Mouse (Mus musculus): Measurements from ENCODE around the gene Sgip1. TPM values are rescaled to one million over a fixed set of nuclear protein-coding genes. Genes with fewer than 3 reads are reported as not detected.

Gene Sgip1
- polyA plus RNA-seq, 1 experiment = 0.10 TPM

DNA sequence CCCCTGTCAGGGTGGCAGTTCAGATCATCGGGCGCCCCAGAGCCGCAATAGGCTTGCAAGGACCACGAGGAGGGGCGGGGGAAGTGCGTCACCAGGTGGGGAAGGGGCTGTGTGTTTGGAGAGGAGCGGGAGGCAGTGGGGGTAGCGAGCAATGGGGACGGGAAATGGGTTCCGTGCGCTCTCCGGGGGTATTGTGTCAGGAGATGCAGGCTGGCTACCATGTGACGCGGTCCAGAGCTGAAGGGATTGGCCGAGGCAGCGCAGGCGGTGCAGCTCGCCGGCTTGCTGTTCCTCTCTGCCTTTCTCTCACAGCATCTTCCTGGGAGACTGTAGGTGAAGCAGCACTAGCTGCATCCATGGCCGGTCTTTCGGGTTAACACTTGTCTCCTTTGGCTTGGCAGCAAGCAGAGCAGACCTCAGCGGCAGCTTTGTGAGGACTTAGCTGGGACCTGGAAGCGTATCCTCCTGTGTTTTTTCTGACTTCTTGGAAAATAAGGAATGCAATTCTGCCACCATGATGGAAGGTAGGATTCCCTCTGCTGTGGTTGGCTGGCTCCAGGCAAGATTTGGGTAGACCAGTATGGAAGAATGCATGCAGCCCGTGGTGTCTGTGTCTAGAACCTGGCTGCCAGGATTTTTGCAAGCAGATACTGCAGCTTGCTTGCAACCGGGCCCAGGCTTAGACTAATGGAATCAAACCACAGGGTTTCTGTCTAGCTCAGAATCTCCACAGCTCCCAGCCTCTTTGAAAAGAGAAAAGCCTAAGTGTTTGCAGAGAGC is 19.1 kb downstream of the Sgip1 start:
- Histone ChIP-seq H3K4me3 (peak overlapping the region; percentile 18), H3K27me3 (ENCODE audit: control insufficient read depth, insufficient read depth, insufficient read length) (no peaks in the 10 kb centered on the region), H3ac (ENCODE audit: control insufficient read depth, insufficient read length) (no peak overlapping the region), H3K36me3 (ENCODE audit: control insufficient read depth, insufficient read depth) (no peaks in the 10 kb centered on the region), H3K79me2 (ENCODE audit: control insufficient read depth, insufficient read depth) (no peaks in the 10 kb centered on the region), H3K4me2 (ENCODE audit: low read depth) (peak overlapping the region; percentile 84)
- no peak for TF ChIP-seq MAX (IDR thresholded peaks at IDR 0.05; ENCODE audit: low read depth)
- TF ChIP-seq TCF12 (IDR thresholded peaks at IDR 0.05; ENCODE audit: insufficient read depth, poor library complexity, severe bottlenecking) = no peak
- TF ChIP-seq POLR2AphosphoS2 (IDR thresholded peaks at IDR 0.05; ENCODE audit: insufficient read length, low read depth) = no peak
- no peak for TF ChIP-seq CEBPB (IDR thresholded peaks at IDR 0.05; ENCODE audit: insufficient read depth, poor library complexity, severe bottlenecking)
- TF ChIP-seq REST (IDR thresholded peaks at IDR 0.05; ENCODE audit: insufficient read depth, insufficient read length) = no peak
- TF ChIP-seq E2F4 (IDR thresholded peaks at IDR 0.05; ENCODE audit: insufficient read depth) = no peak
- no peak for TF ChIP-seq SRF (IDR thresholded peaks at IDR 0.05; ENCODE audit: control insufficient read depth, insufficient read length, low read depth)
- no peak for TF ChIP-seq TCF3 (IDR thresholded peaks at IDR 0.05; ENCODE audit: insufficient read length, low read depth)
- TF ChIP-seq MYOG (IDR thresholded peaks at IDR 0.05; ENCODE audit: control insufficient read depth in 1 of 3, insufficient read depth in 1 of 3, insufficient read length in 2 of 3, low read depth in 2 of 3) = no peak

DNA sequence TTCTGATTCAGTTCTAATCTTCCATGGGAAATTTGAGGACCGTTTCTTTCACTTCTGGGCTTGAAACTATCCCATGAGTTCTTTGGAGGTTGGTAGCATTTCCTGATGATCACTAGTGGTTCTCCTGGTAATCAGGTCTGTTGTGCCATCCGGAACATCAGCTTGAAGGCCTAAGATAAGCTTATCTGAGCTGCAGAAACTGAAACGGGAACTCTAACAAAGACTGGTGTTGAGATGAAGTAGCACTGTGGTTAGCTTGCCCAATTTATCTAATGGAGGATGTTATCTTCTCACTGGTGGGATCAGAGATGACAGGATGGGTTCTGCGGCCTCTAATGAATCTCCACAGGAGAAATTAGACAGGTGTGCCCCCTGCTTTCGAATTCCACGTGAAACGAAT is 21.0 kb downstream of the Sgip1 start:
- Histone ChIP-seq H3K4me2 (ENCODE audit: low read depth) (no peak overlapping the region), H3ac (ENCODE audit: control insufficient read depth, insufficient read length) (no peak overlapping the region), H3K4me3 (no peak overlapping the region), H3K36me3 (ENCODE audit: control insufficient read depth, insufficient read depth) (no peaks in the 10 kb centered on the region), H3K79me2 (ENCODE audit: control insufficient read depth, insufficient read depth) (no peaks in the 10 kb centered on the region), H3K27me3 (ENCODE audit: control insufficient read depth, insufficient read depth, insufficient read length) (no peaks in the 10 kb centered on the region)
- TF ChIP-seq SRF (IDR thresholded peaks at IDR 0.05; ENCODE audit: control insufficient read depth, insufficient read length, low read depth) (no peak), USF1 (IDR thresholded peaks at IDR 0.05; ENCODE audit: low read depth) (no peak), E2F4 (IDR thresholded peaks at IDR 0.05; ENCODE audit: insufficient read depth) (no peak), TCF12 (IDR thresholded peaks at IDR 0.05; ENCODE audit: insufficient read depth, poor library complexity, severe bottlenecking) (no peak), MAX (IDR thresholded peaks at IDR 0.05; ENCODE audit: low read depth) (no peak), MYOG (IDR thresholded peaks at IDR 0.05; ENCODE audit: control insufficient read depth in 1 of 3, insufficient read depth in 1 of 3, insufficient read length in 2 of 3, low read depth in 2 of 3) (no peak), TCF3 (IDR thresholded peaks at IDR 0.05; ENCODE audit: insufficient read length, low read depth) (no peak), REST (IDR thresholded peaks at IDR 0.05; ENCODE audit: insufficient read depth, insufficient read length) (no peak), POLR2A (IDR thresholded peaks at IDR 0.05; ENCODE audit: insufficient read length, low read depth) (no peak), POLR2AphosphoS2 (IDR thresholded peaks at IDR 0.05; ENCODE audit: insufficient read length, low read depth) (no peak), MYOD1 (IDR thresholded peaks at IDR 0.05; ENCODE audit: control insufficient read depth in 1 of 3, insufficient read length in 2 of 3, low read depth in 2 of 3) (no peak), CEBPB (IDR thresholded peaks at IDR 0.05; ENCODE audit: insufficient read depth, poor library complexity, severe bottlenecking) (no peak)

DNA sequence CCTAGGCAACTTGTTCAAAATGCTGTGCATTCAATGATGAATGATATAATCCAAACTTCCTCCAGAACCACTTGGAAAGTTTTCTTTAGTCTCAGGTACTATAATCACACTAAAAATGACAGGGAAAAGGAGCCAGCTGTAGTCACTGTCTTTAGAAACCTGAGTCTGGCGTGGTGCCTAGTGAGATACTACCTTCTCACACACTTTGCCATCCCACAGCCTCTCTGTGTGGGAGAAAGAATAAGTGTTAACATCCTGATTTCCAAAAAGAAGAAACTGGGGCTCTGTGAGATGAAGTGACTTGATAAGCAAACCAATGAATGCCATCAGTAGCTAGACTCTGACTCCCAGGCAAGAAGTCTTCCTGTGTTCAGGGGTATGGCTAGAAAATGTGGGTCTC is 28.0 kb downstream of the Sgip1 start:
- TF ChIP-seq USF1 (IDR thresholded peaks at IDR 0.05; ENCODE audit: low read depth) (no peak), TCF3 (IDR thresholded peaks at IDR 0.05; ENCODE audit: insufficient read length, low read depth) (no peak), MAX (IDR thresholded peaks at IDR 0.05; ENCODE audit: low read depth) (no peak), CEBPB (IDR thresholded peaks at IDR 0.05; ENCODE audit: insufficient read depth, poor library complexity, severe bottlenecking) (no peak), SRF (IDR thresholded peaks at IDR 0.05; ENCODE audit: control insufficient read depth, insufficient read length, low read depth) (no peak)
- no peak overlapping the region for H3ac ChIP-seq (ENCODE audit: control insufficient read depth, insufficient read length)
- H3K79me2 ChIP-seq (ENCODE audit: control insufficient read depth, insufficient read depth) = no peaks in the 10 kb centered on the region
- no peak overlapping the region for H3K4me2 ChIP-seq (ENCODE audit: low read depth)
- H3K4me3 ChIP-seq = no peak overlapping the region
- H3K36me3 ChIP-seq (ENCODE audit: control insufficient read depth, insufficient read depth) = no peaks in the 10 kb centered on the region
- no peaks in the 10 kb centered on the region for H3K27me3 ChIP-seq (ENCODE audit: control insufficient read depth, insufficient read depth, insufficient read length)

DNA sequence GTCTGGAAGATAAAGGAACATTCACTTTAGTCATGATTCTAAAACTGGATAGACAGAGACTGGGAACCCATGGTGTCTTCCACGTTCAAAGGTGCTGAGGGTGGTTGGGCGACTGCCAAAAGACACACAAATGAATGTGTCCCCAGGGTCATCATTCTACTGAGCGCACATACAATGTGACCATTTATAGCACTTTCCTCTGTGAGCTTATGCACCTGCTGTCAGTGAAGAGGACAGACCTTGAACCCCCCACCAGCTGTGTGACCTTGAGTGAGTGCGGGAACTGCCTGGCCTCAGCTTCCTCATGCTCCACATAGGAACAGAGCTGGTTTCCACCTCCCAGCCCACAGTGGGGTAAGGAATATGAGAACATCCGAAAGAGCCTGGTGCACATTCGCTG is 28.8 kb downstream of the Sgip1 start:
- Histone ChIP-seq H3K79me2 (ENCODE audit: control insufficient read depth, insufficient read depth) (no peaks in the 10 kb centered on the region), H3K36me3 (ENCODE audit: control insufficient read depth, insufficient read depth) (no peaks in the 10 kb centered on the region), H3K27me3 (ENCODE audit: control insufficient read depth, insufficient read depth, insufficient read length) (no peaks in the 10 kb centered on the region), H3K4me2 (ENCODE audit: low read depth) (no peak overlapping the region), H3K4me3 (no peak overlapping the region), H3ac (ENCODE audit: control insufficient read depth, insufficient read length) (no peak overlapping the region)
- TF ChIP-seq TCF3 (IDR thresholded peaks at IDR 0.05; ENCODE audit: insufficient read length, low read depth) = no peak

DNA sequence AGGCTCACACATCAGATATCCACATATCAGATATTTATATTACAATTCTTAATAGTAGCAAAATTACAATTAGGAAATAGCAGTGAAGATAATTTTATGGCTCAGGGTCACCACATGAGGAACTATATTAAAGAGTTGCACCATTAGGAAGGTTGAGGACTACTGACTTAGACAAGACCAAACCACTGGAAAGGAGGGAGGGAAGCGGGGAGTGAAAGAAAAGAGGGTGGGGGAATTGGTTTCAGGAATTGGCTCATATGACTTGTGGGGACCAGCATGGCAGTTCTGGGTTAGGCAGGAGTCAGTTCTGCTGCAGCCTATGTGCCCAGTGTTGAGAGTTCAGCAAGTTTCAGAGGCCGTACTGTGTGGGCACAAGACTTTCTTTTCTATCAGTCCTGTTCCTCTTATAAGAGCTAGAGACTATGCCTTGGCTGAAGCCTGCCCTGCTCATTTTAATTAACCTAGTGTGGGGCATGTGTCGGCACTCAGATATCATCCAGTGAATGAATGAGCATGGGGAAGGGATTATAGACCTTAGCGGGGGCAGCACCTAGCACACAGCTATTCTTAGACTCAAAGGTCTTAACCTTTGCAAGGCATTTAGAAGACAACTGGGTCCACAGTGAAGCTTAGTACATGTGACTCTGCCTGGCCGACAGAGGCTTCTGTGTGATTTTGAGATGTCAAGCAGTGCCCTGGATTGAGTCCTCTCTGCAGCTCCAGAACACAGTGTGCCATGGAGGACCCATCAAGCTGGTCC is 30.7 kb downstream of the Sgip1 start:
- no peak overlapping the region for H3K4me3 ChIP-seq
- H3K36me3 ChIP-seq (ENCODE audit: control insufficient read depth, insufficient read depth) = no peaks in the 10 kb centered on the region
- H3K4me2 ChIP-seq (ENCODE audit: low read depth) = no peak overlapping the region
- TF ChIP-seq POLR2AphosphoS2 (IDR thresholded peaks at IDR 0.05; ENCODE audit: insufficient read length, low read depth) (no peak), MYOD1 (IDR thresholded peaks at IDR 0.05; ENCODE audit: control insufficient read depth in 1 of 3, insufficient read length in 2 of 3, low read depth in 2 of 3) (no peak), SRF (IDR thresholded peaks at IDR 0.05; ENCODE audit: control insufficient read depth, insufficient read length, low read depth) (no peak), REST (IDR thresholded peaks at IDR 0.05; ENCODE audit: insufficient read depth, insufficient read length) (no peak), E2F4 (IDR thresholded peaks at IDR 0.05; ENCODE audit: insufficient read depth) (no peak), CEBPB (IDR thresholded peaks at IDR 0.05; ENCODE audit: insufficient read depth, poor library complexity, severe bottlenecking) (no peak), POLR2A (IDR thresholded peaks at IDR 0.05; ENCODE audit: insufficient read length, low read depth) (no peak), TCF12 (IDR thresholded peaks at IDR 0.05; ENCODE audit: insufficient read depth, poor library complexity, severe bottlenecking) (no peak), MYOG (IDR thresholded peaks at IDR 0.05; ENCODE audit: control insufficient read depth in 1 of 3, insufficient read depth in 1 of 3, insufficient read length in 2 of 3, low read depth in 2 of 3) (no peak), USF1 (IDR thresholded peaks at IDR 0.05; ENCODE audit: low read depth) (no peak), TCF3 (IDR thresholded peaks at IDR 0.05; ENCODE audit: insufficient read length, low read depth) (no peak), MAX (IDR thresholded peaks at IDR 0.05; ENCODE audit: low read depth) (no peak)
- H3ac ChIP-seq (ENCODE audit: control insufficient read depth, insufficient read length) = no peak overlapping the region
- H3K27me3 ChIP-seq (ENCODE audit: control insufficient read depth, insufficient read depth, insufficient read length) = no peaks in the 10 kb centered on the region
- no peaks in the 10 kb centered on the region for H3K79me2 ChIP-seq (ENCODE audit: control insufficient read depth, insufficient read depth)

Measured in myocyte (in vitro differentiated cells).